Mouse (Mus musculus) myocyte (in vitro differentiated cells): ENCODE data around the gene Cxcr2. TPM values are rescaled to one million over a fixed set of nuclear protein-coding genes. Genes with fewer than 3 reads are reported as not detected.

Experiments
- H3K27me3 ChIP-seq: one replicate; pipeline ENCODE4 v1.6.1; 2011; ENCODE audit not compliant: control insufficient read depth, insufficient read depth, insufficient read length
- H3K36me3 ChIP-seq: one replicate; pipeline ENCODE4 v1.6.1; 2011; ENCODE audit not compliant: control insufficient read depth, insufficient read depth
- H3K4me2 ChIP-seq: one replicate; pipeline ENCODE4 v1.6.1; 2011; ENCODE audit warnings: low read depth, control low read depth
- H3K4me3 ChIP-seq: one replicate; pipeline ENCODE4 v1.5.1; 2011; ENCODE audit warnings: mild to moderate bottlenecking, control low read depth, moderate library complexity
- H3K79me2 ChIP-seq: one replicate; pipeline ENCODE4 v1.6.1; 2011; ENCODE audit not compliant: control insufficient read depth, insufficient read depth
- H3ac ChIP-seq: one replicate; pipeline ENCODE4 v1.6.1; 2011; ENCODE audit not compliant: control insufficient read depth, insufficient read length
- CEBPB ChIP-seq: IDR thresholded peaks from 2 replicates; pipeline ENCODE4 v1.6.1; 2011; ENCODE audit warnings: mild to moderate bottlenecking, moderate library complexity; ENCODE audit not compliant: poor library complexity, insufficient read depth, severe bottlenecking
- E2F4 ChIP-seq: IDR thresholded peaks from one replicate; pipeline ENCODE4 v1.6.1; 2011; ENCODE audit warnings: mild to moderate bottlenecking, control low read depth, moderate library complexity; ENCODE audit not compliant: insufficient read depth
- MAX ChIP-seq: IDR thresholded peaks from one replicate; pipeline ENCODE4 v1.6.1; 2011; ENCODE audit warnings: low read depth, mild to moderate bottlenecking, control low read depth
- MYOD1 ChIP-seq, 3 experiments: IDR thresholded peaks; one replicate each; pipeline ENCODE4 v1.6.1; 2011; ENCODE audit warnings: control low read depth in 2 of 3, low read depth in 2 of 3, mild to moderate bottlenecking in 2 of 3, moderate library complexity in 1 of 3; ENCODE audit not compliant: insufficient read length in 2 of 3, control insufficient read depth in 1 of 3
- MYOG ChIP-seq, 3 experiments: IDR thresholded peaks; one replicate each; pipeline ENCODE4 v1.6.1; 2011; ENCODE audit warnings: control low read depth in 2 of 3, low read depth in 2 of 3, mild to moderate bottlenecking in 2 of 3; ENCODE audit not compliant: insufficient read length in 2 of 3, control insufficient read depth in 1 of 3, insufficient read depth in 1 of 3
- POLR2A ChIP-seq: IDR thresholded peaks from one replicate; pipeline ENCODE4 v1.6.1; 2011; ENCODE audit warnings: low read depth, mild to moderate bottlenecking, control low read depth, moderate library complexity; ENCODE audit not compliant: insufficient read length
- POLR2AphosphoS2 ChIP-seq: IDR thresholded peaks from one replicate; pipeline ENCODE4 v1.6.1; 2011; ENCODE audit warnings: low read depth, control low read depth; ENCODE audit not compliant: insufficient read length
- REST ChIP-seq: IDR thresholded peaks from one replicate; pipeline ENCODE4 v1.6.1; 2011; ENCODE audit warnings: mild to moderate bottlenecking, control low read depth, moderate library complexity; ENCODE audit not compliant: insufficient read depth, insufficient read length
- SRF ChIP-seq: IDR thresholded peaks from one replicate; pipeline ENCODE4 v1.6.1; 2011; ENCODE audit warnings: low read depth; ENCODE audit not compliant: control insufficient read depth, insufficient read length
- TCF12 ChIP-seq: IDR thresholded peaks from one replicate; pipeline ENCODE4 v1.6.1; 2011; ENCODE audit warnings: mild to moderate bottlenecking, control low read depth; ENCODE audit not compliant: poor library complexity, insufficient read depth, severe bottlenecking
- TCF3 ChIP-seq: IDR thresholded peaks from one replicate; pipeline ENCODE4 v1.6.1; 2011; ENCODE audit warnings: low read depth, control low read depth; ENCODE audit not compliant: insufficient read length
- USF1 ChIP-seq: IDR thresholded peaks from one replicate; pipeline ENCODE4 v1.6.1; 2011; ENCODE audit warnings: low read depth, mild to moderate bottlenecking, control low read depth, moderate library complexity
- polyA plus RNA-seq: library from polyadenylated mRNA; unstranded; fragments of >200 nt; fragmentation: generic; extraction: Trizol; gene quantifications from one replicate; pipeline ENCODE4 v1.2.1, GENCODE M21; 2012; ENCODE audit warnings: missing spikeins

Gene Cxcr2
- polyA plus RNA-seq, 1 experiment, result not detected

- Histone ChIP-seq H3K27me3 (peaks cover 2% of the 10 kb centered on the region), H3K4me2 (no peak overlapping the region), H3K36me3 (no peaks in the 10 kb centered on the region), H3K79me2 (no peaks in the 10 kb centered on the region), H3K4me3 (no peak overlapping the region), H3ac (no peak overlapping the region)
- TF ChIP-seq MAX (no peak), TCF3 (no peak), POLR2A (no peak)
Observed at GRCm38 (mm10) chr1:74109670-74110069, 44.1 kb upstream of the Cxcr2 start.

GRCm38 (mm10) chr1:74110932-74111695 is 42.7 kb upstream of the Cxcr2 start:
- Histone ChIP-seq H3K4me3 (no peak overlapping the region), H3K36me3 (no peaks in the 10 kb centered on the region), H3ac (no peak overlapping the region), H3K27me3 (no peaks in the 10 kb centered on the region), H3K79me2 (no peaks in the 10 kb centered on the region), H3K4me2 (peak overlapping the region; percentile 1)
- TF ChIP-seq CEBPB (no peak), E2F4 (no peak), REST (no peak), MYOG (IDR thresholded peaks at IDR 0.05; ENCODE audit: control insufficient read depth in 1 of 3, insufficient read depth in 1 of 3, insufficient read length in 2 of 3, low read depth in 2 of 3) (peak in 1 of 3 experiments; percentile 34), MAX (no peak), TCF3 (no peak), USF1 (no peak), MYOD1 (IDR thresholded peaks at IDR 0.05; ENCODE audit: control insufficient read depth in 1 of 3, insufficient read length in 2 of 3, low read depth in 2 of 3) (peak in 2 of 3 experiments; percentile 23 to 24), TCF12 (no peak)

DNA sequence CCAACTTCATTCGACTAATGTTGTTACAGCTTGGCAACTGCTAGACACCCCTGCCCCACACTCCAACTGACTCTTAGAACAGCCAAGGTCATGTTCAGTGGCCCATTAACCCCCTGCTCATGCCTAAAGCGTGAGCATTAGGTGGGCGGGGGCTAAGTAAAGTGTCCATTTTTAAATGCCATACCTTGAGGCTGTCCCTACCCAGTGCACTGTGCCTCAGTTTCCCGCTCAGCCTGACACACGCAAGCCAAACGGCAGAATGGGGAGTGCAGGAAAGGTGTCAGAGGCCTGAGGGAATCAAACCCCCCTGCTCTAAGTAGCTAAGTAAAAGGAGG is 42.1 kb upstream of the Cxcr2 start:
- Histone ChIP-seq H3K36me3 (no peaks in the 10 kb centered on the region), H3K79me2 (no peaks in the 10 kb centered on the region), H3K4me2 (peak overlapping the region; percentile 1), H3ac (no peak overlapping the region), H3K4me3 (no peak overlapping the region), H3K27me3 (no peaks in the 10 kb centered on the region)
- TF ChIP-seq POLR2AphosphoS2 (no peak), MYOD1 (IDR thresholded peaks at IDR 0.05; ENCODE audit: control insufficient read depth in 1 of 3, insufficient read length in 2 of 3, low read depth in 2 of 3) (no peak), CEBPB (no peak), TCF3 (no peak), POLR2A (no peak), USF1 (no peak), REST (no peak), TCF12 (no peak), E2F4 (no peak), SRF (no peak), MAX (no peak), MYOG (IDR thresholded peaks at IDR 0.05; ENCODE audit: control insufficient read depth in 1 of 3, insufficient read depth in 1 of 3, insufficient read length in 2 of 3, low read depth in 2 of 3) (no peak)

GRCm38 (mm10) chr1:74113071-74113470 is 40.7 kb upstream of the Cxcr2 start:
- Histone ChIP-seq H3K4me2 (no peak overlapping the region), H3K79me2 (no peaks in the 10 kb centered on the region), H3K4me3 (no peak overlapping the region), H3ac (no peak overlapping the region), H3K27me3 (no peaks in the 10 kb centered on the region), H3K36me3 (no peaks in the 10 kb centered on the region)
- no peak for TF ChIP-seq SRF
- no peak for TF ChIP-seq E2F4
- TF ChIP-seq REST, result no peak
- TF ChIP-seq USF1, result no peak
- no peak for TF ChIP-seq CEBPB
- no peak for TF ChIP-seq TCF3

DNA sequence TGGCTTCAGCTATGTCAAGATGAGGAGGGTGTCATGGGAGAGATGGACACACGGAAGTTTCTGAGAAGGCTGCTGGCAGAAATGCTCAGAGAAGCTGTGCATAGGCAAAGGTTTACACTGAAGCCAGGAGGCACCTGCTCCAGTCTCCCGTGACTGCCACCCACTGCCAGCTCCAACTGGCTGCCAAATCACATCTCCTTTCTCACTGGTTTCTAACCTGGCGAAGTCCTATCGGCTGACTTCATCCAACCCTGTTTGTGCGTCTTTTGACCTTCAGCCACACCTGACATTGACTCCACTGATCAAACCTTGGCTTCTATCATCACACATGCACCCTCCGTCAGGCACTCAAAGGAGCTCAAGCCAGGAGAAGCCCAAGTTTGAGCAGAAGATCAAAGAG is 35.9 kb upstream of the Cxcr2 start:
- Histone ChIP-seq H3K4me2 (no peak overlapping the region), H3K4me3 (no peak overlapping the region), H3K36me3 (no peaks in the 10 kb centered on the region), H3K27me3 (no peaks in the 10 kb centered on the region), H3ac (no peak overlapping the region), H3K79me2 (no peaks in the 10 kb centered on the region)
- no peak for TF ChIP-seq MAX
- no peak for TF ChIP-seq MYOD1 (IDR thresholded peaks at IDR 0.05; ENCODE audit: control insufficient read depth in 1 of 3, insufficient read length in 2 of 3, low read depth in 2 of 3)
- no peak for TF ChIP-seq TCF3
- TF ChIP-seq USF1, result no peak
- TF ChIP-seq POLR2A, result no peak
- no peak for TF ChIP-seq POLR2AphosphoS2

- Histone ChIP-seq H3K27me3 (peaks cover 3% of the 10 kb centered on the region), H3ac (no peak overlapping the region), H3K4me2 (no peak overlapping the region), H3K79me2 (no peaks in the 10 kb centered on the region), H3K4me3 (no peak overlapping the region), H3K36me3 (no peaks in the 10 kb centered on the region)
- TF ChIP-seq POLR2AphosphoS2 (no peak), CEBPB (no peak), USF1 (no peak), MAX (no peak), REST (no peak), E2F4 (no peak), POLR2A (no peak), TCF12 (no peak), SRF (no peak), MYOD1 (IDR thresholded peaks at IDR 0.05; ENCODE audit: control insufficient read depth in 1 of 3, insufficient read length in 2 of 3, low read depth in 2 of 3) (no peak), TCF3 (no peak), MYOG (IDR thresholded peaks at IDR 0.05; ENCODE audit: control insufficient read depth in 1 of 3, insufficient read depth in 1 of 3, insufficient read length in 2 of 3, low read depth in 2 of 3) (no peak)
Observed at GRCm38 (mm10) chr1:74119115-74119514, 34.7 kb upstream of the Cxcr2 start.
